Mouse (Mus musculus) olfactory bulb, adult 2 months (tissue): ENCODE results near the gene Slc15a2.

Source experiments
- CTCF ChIP-seq: fragments of 200-500 bp; IDR thresholded peaks from 2 replicates; pipeline ENCODE4 v1.5.1; 2012; ENCODE audit warnings: low read depth, mild to moderate bottlenecking, low read length, moderate library complexity; ENCODE audit not compliant: insufficient read depth
- POLR2A ChIP-seq: fragments of 200-500 bp; IDR thresholded peaks from 2 replicates; pipeline ENCODE4 v1.6.1; 2012; ENCODE audit warnings: mild to moderate bottlenecking, low read depth, low read length, moderate library complexity; ENCODE audit not compliant: insufficient read depth

GRCm38 (mm10) chr16:36798334-36798733, 13.6 kb upstream of the Slc15a2 start:
- TF ChIP-seq CTCF (no peak), POLR2A (no peak)
